Mouse (Mus musculus) ES-Bruce4 (cell line): ENCODE measurements around the gene Il3. TPM values are rescaled to one million over a fixed set of nuclear protein-coding genes. Genes with fewer than 3 reads are reported as not detected.
"Not testable (repeated sequence)": the region's sequence is repeated elsewhere in the genome, so short reads cannot be mapped to it uniquely, and the experiment has no call there.

Experiments
- H3K27ac ChIP-seq: 2 replicates; pipeline ENCODE4 v1.5.1; 2012; ENCODE audit warnings: low read length, inconsistent platforms; ENCODE audit not compliant: insufficient read depth
- H3K27me3 ChIP-seq: 2 replicates; pipeline ENCODE4 v1.6.1; 2012; ENCODE audit warnings: mild to moderate bottlenecking, low read length, inconsistent platforms; ENCODE audit not compliant: control insufficient read depth, poor library complexity, insufficient read depth, severe bottlenecking
- H3K36me3 ChIP-seq: 2 replicates; pipeline ENCODE4 v1.6.1; 2012; ENCODE audit warnings: inconsistent platforms, mild to moderate bottlenecking, low read length, moderate library complexity; ENCODE audit not compliant: control insufficient read depth, poor library complexity, insufficient read depth, severe bottlenecking
- H3K4me1 ChIP-seq: one replicate; pipeline ENCODE4 v1.8.1; 2011; ENCODE audit warnings: low read length; ENCODE audit not compliant: control insufficient read depth, insufficient read depth
- H3K4me3 ChIP-seq: 2 replicates; pipeline ENCODE4 v1.5.1; 2011; ENCODE audit warnings: low read depth, mild to moderate bottlenecking, low read length
- H3K9ac ChIP-seq: 2 replicates; pipeline ENCODE4 v1.6.1; 2012; ENCODE audit warnings: low read depth, mild to moderate bottlenecking, inconsistent platforms; ENCODE audit not compliant: poor library complexity, severe bottlenecking
- H3K9me3 ChIP-seq: replicated peaks from 2 replicates; pipeline ENCODE4 v1.6.1; 2012; ENCODE audit warnings: mild to moderate bottlenecking, low read length, inconsistent platforms; ENCODE audit not compliant: control insufficient read depth, poor library complexity, insufficient read depth, severe bottlenecking
- CTCF ChIP-seq: IDR thresholded peaks from one replicate; pipeline ENCODE4 v1.8.1; 2011; ENCODE audit warnings: low read depth, low read length
- EP300 ChIP-seq: IDR thresholded peaks from 2 replicates; pipeline ENCODE4 v1.6.1; 2011; ENCODE audit warnings: low read depth, low read length; ENCODE audit not compliant: insufficient read depth
- POLR2A ChIP-seq: IDR thresholded peaks from one replicate; pipeline ENCODE4 v1.8.1; 2011; ENCODE audit warnings: low read length; ENCODE audit not compliant: insufficient read depth
- polyA plus RNA-seq: library from polyadenylated mRNA; stranded (reverse); fragments of >200 nt; gene quantifications from 2 replicates; pipeline ENCODE4 v1.2.4, GENCODE M21; 2011; ENCODE audit warnings: low read depth; ENCODE audit not compliant: missing spikeins, insufficient read depth, insufficient read length

Il3 gene
- polyA plus RNA-seq, 1 experiment, result not detected

- Histone ChIP-seq H3K36me3 (no peaks in the 10 kb centered on the region), H3K27ac (no peak overlapping the region), H3K27me3 (no peaks in the 10 kb centered on the region), H3K9me3 (no peaks in the 10 kb centered on the region), H3K4me3 (no peak overlapping the region), H3K4me1 (peaks cover 2% of the 10 kb centered on the region), H3K9ac (no peak overlapping the region)
- TF ChIP-seq POLR2A (no peak), EP300 (no peak), CTCF (no peak)
Measured at GRCm38 (mm10) chr11:54303076-54303727, 36.1 kb upstream of the Il3 start.

GRCm38 (mm10) chr11:54302606-54303005 is 35.5 kb upstream of the Il3 start:
- H3K36me3 ChIP-seq, result no peaks in the 10 kb centered on the region
- no peak overlapping the region for H3K9ac ChIP-seq
- H3K27ac ChIP-seq, result no peak overlapping the region
- H3K4me1 ChIP-seq, result peaks cover 2% of the 10 kb centered on the region
- no peaks in the 10 kb centered on the region for H3K9me3 ChIP-seq
- H3K27me3 ChIP-seq, result no peaks in the 10 kb centered on the region
- TF ChIP-seq CTCF, result no peak
- no peak for TF ChIP-seq POLR2A
- no peak for TF ChIP-seq EP300
- H3K4me3 ChIP-seq, result no peak overlapping the region

- Histone ChIP-seq H3K4me3 (no peak overlapping the region), H3K9me3 (no peaks in the 10 kb centered on the region), H3K36me3 (no peaks in the 10 kb centered on the region), H3K27me3 (no peaks in the 10 kb centered on the region), H3K9ac (no peak overlapping the region), H3K4me1 (peaks cover 2% of the 10 kb centered on the region), H3K27ac (no peak overlapping the region)
- TF ChIP-seq POLR2A (no peak), EP300 (no peak), CTCF (no peak)
Measured at GRCm38 (mm10) chr11:54301994-54302393, 34.9 kb upstream of the Il3 start.

- no peak overlapping the region for H3K9ac ChIP-seq
Measured at GRCm38 (mm10) chr11:54298777-54299176, 31.7 kb upstream of the Il3 start.

GRCm38 (mm10) chr11:54297471-54297870 is 30.4 kb upstream of the Il3 start:
- H3K27me3 ChIP-seq, H3K4me3 ChIP-seq, H3K36me3 ChIP-seq, H3K27ac ChIP-seq, H3K9ac ChIP-seq, H3K9me3 ChIP-seq, H3K4me1 ChIP-seq: not testable (repeated sequence)

More at GRCm38 (mm10) chr11:54298777-54299176, 31.7 kb upstream of the Il3 start:
- TF ChIP-seq EP300 (no peak), CTCF (peak; percentile 48)
- Histone ChIP-seq H3K27ac (no peak overlapping the region), H3K27me3 (no peaks in the 10 kb centered on the region; the same call in 1 of the 2 replicates), H3K4me1 (peaks cover 2% of the 10 kb centered on the region), H3K9me3 (no peaks in the 10 kb centered on the region), H3K36me3 (no peaks in the 10 kb centered on the region), H3K4me3 (no peak overlapping the region)

- Histone ChIP-seq H3K27me3 (no peaks in the 10 kb centered on the region; the same call in 1 of the 2 replicates), H3K9ac (no peak overlapping the region), H3K4me3 (no peak overlapping the region), H3K9me3 (no peaks in the 10 kb centered on the region), H3K4me1 (no peaks in the 10 kb centered on the region), H3K27ac (no peak overlapping the region), H3K36me3 (no peaks in the 10 kb centered on the region)
- no peak for TF ChIP-seq CTCF
- TF ChIP-seq POLR2A, result no peak
- no peak for TF ChIP-seq EP300
Measured at GRCm38 (mm10) chr11:54296734-54297133, 29.7 kb upstream of the Il3 start.
